In genomic region chr10:128702328-128703007, GRCm38 (mm10) we compare ENCODE assay signal across 16 mouse cellular contexts. TPM values are rescaled to one million over a fixed set of nuclear protein-coding genes. Genes with fewer than 3 reads are reported as not detected.
DNase-seq lines count a peak whose midpoint lies in the region; ATAC-seq and TF ChIP-seq lines count a peak whose summit lies in the region.
"Had no signal": no experiment of that assay in that cellular context is flagged by ENCODE, and none has a peak within 500 bp of the region (broad histone marks: within the 10 kb centered on the region; RNA-seq: fewer than 3 reads in every experiment).

No protein-coding gene starts in this region.

- 0 out of 2 replicates have a peak overlapping the region, but pooled peaks have one; percentile 21 for H3K27ac ChIP-seq in heart, embryonic 13.5 days (replicated peaks)
- peak overlapping the region; percentile 20 for H3K27ac ChIP-seq in bone marrow macrophage, adult 2 months (ENCODE audit: insufficient read depth, low read depth, low read length)
- peak overlapping the region; percentile 24; the same call in 1 of the 2 replicates for H3K27ac ChIP-seq in liver, postnatal 0 days (ENCODE audit: low read depth)
- H3K27ac ChIP-seq in intestine, postnatal 0 days (ENCODE audit: low read depth, low read length) = no peak overlapping the region
- H3K27ac ChIP-seq: hindbrain, embryonic 14.5 days; left cerebral cortex, adult 2 months; neural tube, embryonic 15.5 days had no signal

- no peaks in the 10 kb centered on the region for H3K27me3 ChIP-seq in heart, embryonic 13.5 days (replicated peaks)
- no peaks in the 10 kb centered on the region for H3K27me3 ChIP-seq in E14TG2a.4 (ENCODE audit: insufficient read depth, low read length)
- H3K27me3 ChIP-seq in liver, postnatal 0 days (ENCODE audit: insufficient read depth, low read length) = no peaks in the 10 kb centered on the region
- H3K27me3 ChIP-seq in intestine, postnatal 0 days (replicated peaks; ENCODE audit: control insufficient read depth, insufficient read depth, low read length) = no peaks in the 10 kb centered on the region
- H3K27me3 ChIP-seq: neural tube, embryonic 15.5 days; Patski had no signal

- H3K4me2 ChIP-seq in heart, embryonic 13.5 days = peak overlapping the region; percentile 74; the same call in 1 of the 2 replicates
- peak overlapping the region; percentile 92 for H3K4me2 ChIP-seq in liver, postnatal 0 days (ENCODE audit: low read depth, low read length)
- H3K4me2 ChIP-seq in intestine, postnatal 0 days (replicated peaks; ENCODE audit: low read depth) = no peak overlapping the region

- TF ChIP-seq POLR2A in bone marrow macrophage, adult 2 months (IDR thresholded peaks at IDR 0.05; ENCODE audit: borderline replicate concordance, low read depth, low read length) = no peak

- H3K36me3 ChIP-seq in heart, embryonic 13.5 days = peaks cover 57% of the 10 kb centered on the region
- H3K36me3 ChIP-seq in E14TG2a.4 (ENCODE audit: insufficient read depth, low read length) = peaks cover 61% of the 10 kb centered on the region
- H3K36me3 ChIP-seq in liver, postnatal 0 days (replicated peaks; ENCODE audit: insufficient read depth, low read length) = peaks cover 51% of the 10 kb centered on the region
- peaks cover 15% of the 10 kb centered on the region; the same call in 1 of the 2 replicates for H3K36me3 ChIP-seq in intestine, postnatal 0 days (ENCODE audit: control insufficient read depth, insufficient read depth)
- H3K36me3 ChIP-seq: neural tube, embryonic 15.5 days had no signal

- H3K4me1 ChIP-seq in heart, embryonic 13.5 days = peaks cover 51% of the 10 kb centered on the region
- peaks cover 80% of the 10 kb centered on the region for H3K4me1 ChIP-seq in E14TG2a.4 (replicated peaks; ENCODE audit: low read depth, low read length)
- peaks cover 22% of the 10 kb centered on the region for H3K4me1 ChIP-seq in bone marrow macrophage, adult 2 months (ENCODE audit: control insufficient read depth, insufficient read depth, low read length)
- peaks cover 23% of the 10 kb centered on the region for H3K4me1 ChIP-seq in liver, postnatal 0 days (ENCODE audit: insufficient read depth)
- H3K4me1 ChIP-seq in intestine, postnatal 0 days (replicated peaks; ENCODE audit: control insufficient read depth, insufficient read depth, low read length) = peaks cover 4% of the 10 kb centered on the region; the same call in 1 of the 2 replicates

- no peaks in the 10 kb centered on the region for H3K9me3 ChIP-seq in heart, embryonic 13.5 days
- H3K9me3 ChIP-seq in E14TG2a.4 (ENCODE audit: low read length) = no peaks in the 10 kb centered on the region
- no peaks in the 10 kb centered on the region for H3K9me3 ChIP-seq in liver, postnatal 0 days (ENCODE audit: low read length)
- H3K9me3 ChIP-seq in intestine, postnatal 0 days (ENCODE audit: control insufficient read depth) = no peaks in the 10 kb centered on the region
- H3K9me3 ChIP-seq: neural tube, embryonic 15.5 days had no signal

- intact Hi-C loops in heart, postnatal 14 days (cut with DNase I) = no loop called here

- no peak for ATAC-seq in heart, embryonic 13.5 days (ENCODE audit: extremely low read depth, insufficient number of reproducible peaks, low FRiP score, low TSS enrichment)
- no peak for ATAC-seq in liver, postnatal 0 days
- ATAC-seq in intestine, postnatal 0 days = no peak
- ATAC-seq: Patski had no signal

- no peak overlapping the region for H3K4me3 ChIP-seq in heart, embryonic 13.5 days
- H3K4me3 ChIP-seq in E14TG2a.4 (replicated peaks; ENCODE audit: low read length) = peak overlapping the region; percentile 18; the same call in 1 of the 2 replicates
- H3K4me3 ChIP-seq in bone marrow macrophage, adult 2 months (ENCODE audit: insufficient read depth, low read length) = peak overlapping the region; percentile 9; the same call in 1 of the 2 replicates
- H3K4me3 ChIP-seq in liver, postnatal 0 days (ENCODE audit: low read depth, low read length) = no peak overlapping the region
- H3K4me3 ChIP-seq in intestine, postnatal 0 days (ENCODE audit: low read depth, low read length) = no peak overlapping the region
- H3K4me3 ChIP-seq: left cerebral cortex, adult 2 months; neural tube, embryonic 15.5 days had no signal

- WGBS in heart, embryonic 13.5 days = 50% methylated on average over 6 of the region's 6 CpGs
- 51% methylated on average over 6 of the region's 6 CpGs for WGBS in liver, postnatal 0 days (ENCODE audit: insufficient replicate concordance)
- 50% methylated on average over 6 of the region's 6 CpGs for WGBS in intestine, postnatal 0 days

- H3K9ac ChIP-seq in heart, embryonic 13.5 days = peak overlapping the region; percentile 65
- H3K9ac ChIP-seq in liver, postnatal 0 days (replicated peaks) = peak overlapping the region; percentile 38; the same call in 1 of the 2 replicates
- no peak overlapping the region for H3K9ac ChIP-seq in intestine, postnatal 0 days (ENCODE audit: low read depth, low read length)
- H3K9ac ChIP-seq: hindbrain, embryonic 14.5 days; neural tube, embryonic 15.5 days had no signal

- TF ChIP-seq EP300 in liver, postnatal 0 days (IDR thresholded peaks at IDR 0.05; ENCODE audit: low read depth) = no peak

- DNase-seq in heart, postnatal 14 days = no peak
- DNase-seq in liver, postnatal 0 days = no peak
- no peak for DNase-seq in spleen, adult 12 weeks (ENCODE audit: low spot score)
- DNase-seq in left cerebral cortex, adult 8-10 months (ENCODE audit: low spot score in 2 of 2) = no peak
- DNase-seq: cerebellum, adult 11 months; gastrocnemius, postnatal 14 days; kidney, adult 2 months; right cerebral cortex, postnatal 14 days had no signal

- TF ChIP-seq CTCF in E14TG2a.4 (conservative IDR thresholded peaks at IDR 0.05; ENCODE audit: low read length) = no peak
- TF ChIP-seq CTCF in bone marrow macrophage, adult 2 months (IDR thresholded peaks at IDR 0.05; ENCODE audit: low read depth, low read length) = no peak
- no peak for TF ChIP-seq CTCF in liver, postnatal 0 days (IDR thresholded peaks at IDR 0.05; ENCODE audit: low read depth)
- TF ChIP-seq CTCF in intestine, postnatal 0 days (IDR thresholded peaks at IDR 0.05; ENCODE audit: low read depth) = no peak

RNA-seq across cellular contexts. Expression of gene Pmel, which starts 1.5 kb away (rescaled TPM):
- 1.6 and 2.6 TPM in 2 replicates for polyA plus RNA-seq in heart, embryonic 13.5 days (2015; fragmentation: Nextera tagmentation; extraction: Ambion mirVana)
- under 1 TPM; 0.66 to 0.93 TPM for total RNA-seq in heart, postnatal 14 days (2021)
- 0.37 and 0.67 TPM in 2 replicates for polyA plus RNA-seq in bone marrow macrophage, adult 2 months (2012; ENCODE audit: insufficient read depth, insufficient read length, missing spikeins)
- 0.46 and 0.69 TPM in 2 replicates for polyA plus RNA-seq in liver, postnatal 0 days (2015; fragmentation: Nextera tagmentation; extraction: Ambion mirVana)
- 0.55 and 0.86 TPM in 2 replicates for polyA plus RNA-seq in intestine, postnatal 0 days (2015; fragmentation: Nextera tagmentation; extraction: Ambion mirVana)
- total RNA-seq in left cerebral cortex, adult 8-10 months (2022) = under 1 TPM; 0.40 to 0.98 (median 0.59) TPM

RNA-seq across cellular contexts. Expression of gene Cdk2, which starts 2.4 kb away (rescaled TPM):
- 86.6 and 92.0 TPM in 2 replicates for polyA plus RNA-seq in heart, embryonic 13.5 days (2015; fragmentation: Nextera tagmentation; extraction: Ambion mirVana)
- total RNA-seq in heart, postnatal 14 days (2021) = 10 to 100 TPM; 18.9 to 19.9 TPM
- 47.0 and 53.0 TPM in 2 replicates for polyA plus RNA-seq in bone marrow macrophage, adult 2 months (2012; ENCODE audit: insufficient read depth, insufficient read length, missing spikeins)
- 29.8 and 34.7 TPM in 2 replicates for polyA plus RNA-seq in liver, postnatal 0 days (2015; fragmentation: Nextera tagmentation; extraction: Ambion mirVana)
- polyA plus RNA-seq in intestine, postnatal 0 days (2015; fragmentation: Nextera tagmentation; extraction: Ambion mirVana) = 23.3 and 24.1 TPM in 2 replicates
- total RNA-seq in left cerebral cortex, adult 8-10 months (2022) = 1 to 10 TPM; 2.5 to 5.9 (median 3.8) TPM

RNA-seq across cellular contexts. Expression of gene Rab5b, which starts 6.4 kb away (rescaled TPM):
- 60.4 and 62.1 TPM in 2 replicates for polyA plus RNA-seq in heart, embryonic 13.5 days (2015; fragmentation: Nextera tagmentation; extraction: Ambion mirVana)
- 10 to 100 TPM; 66.5 to 71.8 TPM for total RNA-seq in heart, postnatal 14 days (2021)
- 123 and 131 TPM in 2 replicates for polyA plus RNA-seq in bone marrow macrophage, adult 2 months (2012; ENCODE audit: insufficient read depth, insufficient read length, missing spikeins)
- polyA plus RNA-seq in liver, postnatal 0 days (2015; fragmentation: Nextera tagmentation; extraction: Ambion mirVana) = 23.0 and 26.2 TPM in 2 replicates
- polyA plus RNA-seq in intestine, postnatal 0 days (2015; fragmentation: Nextera tagmentation; extraction: Ambion mirVana) = 35.9 and 37.8 TPM in 2 replicates
- 100 to 1,000 TPM; 131 to 143 (median 135) TPM for total RNA-seq in left cerebral cortex, adult 8-10 months (2022)

RNA-seq across cellular contexts. Expression of gene Suox, which starts 28.6 kb away (rescaled TPM):
- polyA plus RNA-seq in heart, embryonic 13.5 days (2015; fragmentation: Nextera tagmentation; extraction: Ambion mirVana) = 11.1 and 12.4 TPM in 2 replicates
- total RNA-seq in heart, postnatal 14 days (2021) = 10 to 100 TPM; 17.3 to 17.4 TPM
- polyA plus RNA-seq in bone marrow macrophage, adult 2 months (2012; ENCODE audit: insufficient read depth, insufficient read length, missing spikeins) = 6.3 and 7.2 TPM in 2 replicates
- polyA plus RNA-seq in liver, postnatal 0 days (2015; fragmentation: Nextera tagmentation; extraction: Ambion mirVana) = 27.7 and 27.9 TPM in 2 replicates
- 5.1 and 5.4 TPM in 2 replicates for polyA plus RNA-seq in intestine, postnatal 0 days (2015; fragmentation: Nextera tagmentation; extraction: Ambion mirVana)
- total RNA-seq in left cerebral cortex, adult 8-10 months (2022) = 10 to 100 TPM; 12.7 to 14.6 (median 14.0) TPM

RNA-seq across cellular contexts. Expression of gene Dgka, which starts 42.2 kb away (rescaled TPM):
- 4.8 and 5.0 TPM in 2 replicates for polyA plus RNA-seq in heart, embryonic 13.5 days (2015; fragmentation: Nextera tagmentation; extraction: Ambion mirVana)
- total RNA-seq in heart, postnatal 14 days (2021) = 10 to 100 TPM; 12.4 to 15.7 TPM
- polyA plus RNA-seq in bone marrow macrophage, adult 2 months (2012; ENCODE audit: insufficient read depth, insufficient read length, missing spikeins) = 26.1 and 29.6 TPM in 2 replicates
- polyA plus RNA-seq in liver, postnatal 0 days (2015; fragmentation: Nextera tagmentation; extraction: Ambion mirVana) = 2.5 and 2.9 TPM in 2 replicates
- polyA plus RNA-seq in intestine, postnatal 0 days (2015; fragmentation: Nextera tagmentation; extraction: Ambion mirVana) = 7.1 and 8.2 TPM in 2 replicates
- total RNA-seq in left cerebral cortex, adult 8-10 months (2022) = 10 to 100 TPM in 1 of 4 experiments, 1 to 10 TPM in 3; 9.0 to 10.5 (median 9.6) TPM

Comparison
In these comparisons a context has a peak if more than half of its experiments do, and no peak if none do; other contexts are left out.
1. H3K4me3 ChIP-seq: peak in E14TG2a.4 (single experiment) and bone marrow macrophage, adult 2 months (single experiment); none in heart, embryonic 13.5 days (single experiment), liver, postnatal 0 days (single experiment) and intestine, postnatal 0 days (single experiment).